Mouse (Mus musculus) liver, embryonic 14.5 days (tissue): ENCODE results near the gene Psmg3. TPM values are rescaled to one million over a fixed set of nuclear protein-coding genes. Genes with fewer than 3 reads are reported as not detected.
A peak's percentile ranks its signal among the peaks of the same experiment; 100 is the strongest.

ENCODE experiments used
- ATAC-seq: fragments of 200-750 bp; cut with Nextera tagmentation; 2 replicates; pipeline ENCODE4 v1.8.0; 2017; ENCODE audit warnings: moderate number of reproducible peaks, mild to moderate bottlenecking, moderate library complexity; ENCODE audit not compliant: insufficient read depth
- DNase-seq, 3 experiments: peaks; one replicate each; pipeline ENCODE4 v3.0.0-alpha.2; 2012 to 2013; ENCODE audit warnings: low read depth in 3 of 3, low spot score in 3 of 3
- H3K27ac ChIP-seq: fragments of 300-500 bp; sonication (generic); 2 replicates; pipeline ENCODE4 v1.5.1; 2014; ENCODE audit warnings: moderate library complexity, mild to moderate bottlenecking, control low read depth, inconsistent platforms
- H3K27me3 ChIP-seq: fragments of 300-500 bp; sonication (generic); 2 replicates; pipeline ENCODE4 v1.6.1; 2014; ENCODE audit warnings: mild to moderate bottlenecking, low read length, moderate library complexity; ENCODE audit not compliant: control insufficient read depth, insufficient read depth
- H3K36me3 ChIP-seq: fragments of 300-500 bp; sonication (generic); replicated peaks from 2 replicates; pipeline ENCODE4 v1.6.1; 2014; ENCODE audit warnings: low read depth; ENCODE audit not compliant: control insufficient read depth, insufficient read depth
- H3K4me1 ChIP-seq, 2 experiments: fragments of 200-500 bp in 1 of 2; fragments of 300-500 bp in 1 of 2; sonication (generic) in 1 of 2; replicated peaks; 2 replicates each; pipeline ENCODE4 v1.6.1; 2012 to 2014; ENCODE audit warnings: antibody characterized with exemption in 1 of 2, inconsistent platforms in 1 of 2, low read length in 1 of 2; ENCODE audit not compliant: control insufficient read depth in 2 of 2, insufficient read depth in 2 of 2
- H3K4me2 ChIP-seq: fragments of 300-500 bp; sonication (generic); 2 replicates; pipeline ENCODE4 v1.6.1; 2014; ENCODE audit warnings: low read depth, mild to moderate bottlenecking, control low read depth, moderate library complexity
- H3K4me3 ChIP-seq, 2 experiments: fragments of 200-500 bp in 1 of 2; fragments of 300-500 bp in 1 of 2; sonication (generic) in 1 of 2; 2 replicates each; pipeline ENCODE4 v1.5.1; 2012 to 2014; ENCODE audit warnings: low read depth in 2 of 2, low read length in 2 of 2, mild to moderate bottlenecking in 2 of 2, control low read depth in 1 of 2, inconsistent platforms in 1 of 2, moderate library complexity in 1 of 2; ENCODE audit not compliant: insufficient read depth in 1 of 2
- H3K9ac ChIP-seq: fragments of 300-500 bp; sonication (generic); replicated peaks from 2 replicates; pipeline ENCODE4 v1.6.1; 2014; ENCODE audit warnings: mild to moderate bottlenecking, control low read depth, moderate library complexity
- H3K9me3 ChIP-seq: fragments of 300-500 bp; sonication (generic); 2 replicates; pipeline ENCODE4 v1.6.1; 2016; ENCODE audit warnings: low read length, mixed read lengths; ENCODE audit not compliant: control insufficient read depth
- CTCF ChIP-seq: IDR thresholded peaks from 2 replicates; pipeline ENCODE4 v1.5.1; 2016; ENCODE audit warnings: antibody characterized with exemption, low read depth, control low read depth
- EP300 ChIP-seq: IDR thresholded peaks from 2 replicates; pipeline ENCODE4 v1.6.1; 2016; ENCODE audit warnings: antibody characterized with exemption, low read depth
- WGBS: fragments of 180-500 bp; shearing (Covaris S2); extraction: QIAGEN DNeasy Blood & Tissue Kit; methylation state at CpG from one replicate; pipeline ENCODE4 v1.1.7; 2014; ENCODE audit not compliant: insufficient replicate concordance; 5-methylcytosine and 5-hydroxymethylcytosine counted together
- polyA plus RNA-seq, 2 experiments: library from polyadenylated mRNA; depleted of rRNA in 1 of 2; stranded (reverse) in 1 of 2; unstranded in 1 of 2; fragments of >200 nt; fragmentation: Nextera tagmentation in 1 of 2; extraction: Ambion mirVana in 1 of 2; gene quantifications; 2 replicates each; pipeline versions ENCODE4 v1.2.1 to v1.2.3; 2012 to 2014

The Psmg3 gene
- polyA plus RNA-seq, 2 experiments: 34.5 to 46.5 TPM

- Histone ChIP-seq H3K4me2 (peak overlapping the region; percentile 28; the same call in 1 of the 2 replicates), H3K9ac (no peak overlapping the region), H3K27ac (no peak overlapping the region; the same call in 1 of the 2 replicates), H3K4me1 (peaks cover 29 to 48% of the 10 kb centered on the region in 2 experiments), H3K4me3 (no peak overlapping the region), H3K9me3 (no peaks in the 10 kb centered on the region), H3K27me3 (no peaks in the 10 kb centered on the region), H3K36me3 (peaks cover 56% of the 10 kb centered on the region)
- ATAC-seq: no peak
- no peak for DNase-seq
- TF ChIP-seq EP300 (no peak), CTCF (no peak)
- 58% methylated on average over 13 of the region's 13 CpGs for WGBS
Measured at GRCm38 (mm10) chr5:139796900-139797299, 29.8 kb downstream of the Psmg3 start.

- Histone ChIP-seq H3K9me3 (no peaks in the 10 kb centered on the region), H3K27me3 (no peaks in the 10 kb centered on the region), H3K4me3 (no peak overlapping the region), H3K9ac (no peak overlapping the region), H3K4me2 (peak overlapping the region; percentile 95), H3K4me1 (peaks cover 29 to 48% of the 10 kb centered on the region in 2 experiments), H3K36me3 (peaks cover 48% of the 10 kb centered on the region), H3K27ac (peak overlapping the region; percentile 39)
- TF ChIP-seq CTCF (no peak), EP300 (no peak)
- no peak for ATAC-seq
- 76% methylated on average over 9 of the region's 9 CpGs for WGBS
- DNase-seq: no peak
Measured at GRCm38 (mm10) chr5:139796001-139796620, 30.6 kb downstream of the Psmg3 start.

- 27% methylated on average over 10 of the region's 10 CpGs for WGBS
- Histone ChIP-seq H3K27me3 (no peaks in the 10 kb centered on the region), H3K4me1 (peaks cover 34 to 54% of the 10 kb centered on the region in 2 experiments), H3K4me3 (peak overlapping the region; percentile 72 to 77; a peak in 3 of 4 replicates), H3K4me2 (peak overlapping the region; percentile 95), H3K36me3 (peaks cover 37% of the 10 kb centered on the region), H3K27ac (peak overlapping the region; percentile 93), H3K9ac (peak overlapping the region; percentile 82), H3K9me3 (no peaks in the 10 kb centered on the region)
- peak; percentile 41 for ATAC-seq
- TF ChIP-seq EP300 (no peak), CTCF (peak; percentile 32)
- DNase-seq: no peak
Measured at GRCm38 (mm10) chr5:139794938-139795337, 31.7 kb downstream of the Psmg3 start.

GRCm38 (mm10) chr5:139794137-139794536 is 32.5 kb downstream of the Psmg3 start:
- no peaks in the 10 kb centered on the region for H3K27me3 ChIP-seq
- H3K27ac ChIP-seq: peak overlapping the region; percentile 93
- H3K4me2 ChIP-seq: peak overlapping the region; percentile 95
- H3K4me1 ChIP-seq: peaks cover 34 to 55% of the 10 kb centered on the region in 2 experiments
- TF ChIP-seq EP300 (no peak), CTCF (no peak)
- ATAC-seq (no peak), DNase-seq (no peak)
- H3K9me3 ChIP-seq: no peaks in the 10 kb centered on the region
- H3K9ac ChIP-seq: peak overlapping the region; percentile 82
- 68% methylated on average over 5 of the region's 5 CpGs for WGBS
- peaks cover 29% of the 10 kb centered on the region for H3K36me3 ChIP-seq
- H3K4me3 ChIP-seq: peak overlapping the region; percentile 72 to 77

- no peaks in the 10 kb centered on the region for H3K9me3 ChIP-seq
- H3K4me3 ChIP-seq: peak overlapping the region; percentile 72 to 77
- TF ChIP-seq EP300 (no peak), CTCF (no peak)
- H3K4me2 ChIP-seq: peak overlapping the region; percentile 95
- peak overlapping the region; percentile 93 for H3K27ac ChIP-seq
- peaks cover 34 to 55% of the 10 kb centered on the region in 2 experiments for H3K4me1 ChIP-seq
- peaks cover 24% of the 10 kb centered on the region for H3K36me3 ChIP-seq
- no peaks in the 10 kb centered on the region for H3K27me3 ChIP-seq
- 6% methylated on average over 11 of the region's 11 CpGs for WGBS
- peak overlapping the region; percentile 82 for H3K9ac ChIP-seq
- DNase-seq (no peak), ATAC-seq (peak; percentile 29; the same call in 1 of the 2 replicates)
Measured at GRCm38 (mm10) chr5:139793338-139794089, 33.2 kb downstream of the Psmg3 start.
